Mouse (Mus musculus) B cell, adult 62 days (primary cell): Measurements from ENCODE around the gene Gbgt1. TPM values are rescaled to one million over a fixed set of nuclear protein-coding genes. Genes with fewer than 3 reads are reported as not detected.

Experiments
- total RNA-seq: library from RNA; stranded (reverse); gene quantifications from 4 replicates; pipeline ENCODE4 v1.2.4, GENCODE M21; 2023

Gbgt1 gene
- 1.1 to 1.3 TPM in 2 of 4 replicates, not detected in the others for total RNA-seq

GRCm38 (mm10) chr2:28496671-28497070, at the start of gene Gbgt1:
TSS of gene Gbgt1 (plus strand) at chr2:28496891.

GRCm38 (mm10) chr2:28465836-28466518, 30.7 kb upstream of the Gbgt1 start, which contains the start of gene 1700007K13Rik:
TSS of gene 1700007K13Rik (minus strand) at chr2:28466332.

GRCm38 (mm10) chr2:28467860-28468485, 28.7 kb upstream of the Gbgt1 start, which contains the start of gene Mrps2:
TSS of gene Mrps2 (plus strand) at chr2:28468066.

GRCm38 (mm10) chr2:28505795-28506194, 9.1 kb downstream of the Gbgt1 start, which contains the start of gene Gm10134:
TSS of gene Gm10134 (plus strand) at chr2:28506095.

GRCm38 (mm10) chr2:28512798-28513401, 16.2 kb downstream of the Gbgt1 start, which contains the start of gene Ralgds:
TSS of gene Ralgds (plus strand) at chr2:28513125.

Other genes with a start within 250 kb of the Gbgt1 start
- gene Ppp1r26, start 50.1 kb upstream of the Gbgt1 start, total RNA-seq, result 0.09 TPM in 1 of 4 replicates, not detected in the others
- gene 1700007K13Rik, start 30.6 kb upstream of the Gbgt1 start, total RNA-seq, result not detected in 4 replicates
- 19.0 to 22.6 TPM (median 20.9 TPM) in 4 replicates for gene Mrps2, start 28.8 kb upstream of the Gbgt1 start, total RNA-seq
- gene Gm10134, start 9.2 kb downstream of the Gbgt1 start, total RNA-seq, result not detected in 4 replicates
- 197 to 205 TPM (median 200 TPM) in 4 replicates for gene Ralgds, start 16.2 kb downstream of the Gbgt1 start, total RNA-seq
- 0.34 to 0.45 TPM in 2 of 4 replicates, not detected in the others for gene Cel, start 66.5 kb downstream of the Gbgt1 start, total RNA-seq
- gene Gtf3c5, start 86.9 kb downstream of the Gbgt1 start, total RNA-seq, result 26.6 to 32.6 TPM (median 31.6 TPM) in 4 replicates
- gene Gfi1b, start 125.1 kb downstream of the Gbgt1 start, total RNA-seq, result not detected in 4 replicates
- 52.9 to 58.6 TPM (median 56.0 TPM) in 4 replicates for gene Tsc1, start 144.3 kb downstream of the Gbgt1 start, total RNA-seq
- gene Spaca9, start 202.8 kb downstream of the Gbgt1 start, total RNA-seq, result 1.3 to 3.1 TPM (median 2.2 TPM) in 4 replicates
- gene Ak8, start 203.3 kb downstream of the Gbgt1 start, total RNA-seq, result 0.49 to 2.4 TPM in 2 of 4 replicates, not detected in the others